Mouse (Mus musculus): ENCODE measurements around the gene March5.
A peak's percentile ranks its signal among the peaks of the same experiment; 100 is the strongest.

The March5 gene

DNA sequence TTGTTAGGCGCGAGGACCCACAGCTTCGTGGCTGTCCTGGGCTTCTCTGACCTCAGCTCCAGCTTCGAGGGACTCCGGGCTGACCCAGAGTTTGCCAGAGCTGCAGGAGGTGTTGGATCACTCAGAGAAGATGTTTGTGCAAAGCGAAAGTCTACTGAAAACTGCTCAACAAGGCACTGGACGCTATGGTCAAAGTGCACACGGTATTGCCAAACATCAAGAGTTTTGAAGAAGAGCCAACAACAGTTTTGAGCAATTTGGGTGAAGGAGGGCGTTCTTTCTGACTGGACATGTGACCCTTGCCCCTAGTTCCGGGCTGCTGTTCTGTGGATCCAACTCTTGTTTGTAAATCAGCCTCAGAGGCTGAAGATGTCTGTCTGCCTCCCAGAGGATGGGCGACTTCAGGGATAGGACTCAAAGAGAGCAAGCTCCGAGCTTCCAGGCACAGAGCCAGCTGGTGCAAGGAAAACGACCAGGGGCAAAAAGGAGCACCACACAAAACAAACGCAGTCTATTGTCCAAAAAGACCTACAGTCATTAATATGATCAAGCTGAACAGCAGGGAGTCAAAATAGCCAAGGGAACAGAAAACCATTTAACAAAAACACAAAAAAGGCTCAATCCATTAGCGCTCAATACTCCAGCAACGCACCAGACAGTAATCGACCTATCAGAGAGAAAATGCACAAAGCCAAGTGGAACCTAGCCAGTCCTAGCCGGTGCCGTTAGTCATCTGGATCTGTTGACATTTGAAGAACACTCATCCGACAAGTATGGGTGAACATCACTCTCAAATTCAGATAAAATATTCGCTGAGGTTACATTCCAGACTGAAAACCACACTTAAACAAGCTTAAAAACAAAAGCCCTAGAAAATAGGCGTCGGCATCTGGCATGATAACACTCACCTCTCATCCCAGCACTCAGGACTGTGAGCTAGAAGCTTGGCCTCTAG is 56.9 kb downstream of the March5 start:
- peak; percentile 59 to 70 for DNase-seq

GRCm38 (mm10) chr19:37265333-37266103 is 58.2 kb downstream of the March5 start:
- peak; percentile 87 to 91 for DNase-seq

GRCm38 (mm10) chr19:37269106-37269505 is 61.8 kb downstream of the March5 start:
- no peak for DNase-seq
